Mouse (Mus musculus) limb, embryonic 11.5 days (tissue): ENCODE data around the gene Hivep2. TPM values are rescaled to one million over a fixed set of nuclear protein-coding genes. Genes with fewer than 3 reads are reported as not detected.

Experiments
- ATAC-seq: fragments of 200-750 bp; cut with Nextera tagmentation; 2 replicates; pipeline ENCODE4 v1.8.0; 2017; ENCODE audit warnings: low read depth; ENCODE audit not compliant: insufficient number of reproducible peaks, low FRiP score, low TSS enrichment
- DNase-seq: peaks from one replicate; pipeline ENCODE4 v3.0.0-alpha.2; 2015; ENCODE audit warnings: low spot score
- H3K27ac ChIP-seq: fragments of 300-500 bp; sonication (generic); replicated peaks from 2 replicates; pipeline ENCODE4 v1.5.1; 2014; ENCODE audit warnings: low read depth, mild to moderate bottlenecking, low read length
- H3K27me3 ChIP-seq: fragments of 300-500 bp; sonication (generic); 2 replicates; pipeline ENCODE4 v1.6.1; 2014; ENCODE audit warnings: mild to moderate bottlenecking, low read length, mixed read lengths; ENCODE audit not compliant: control insufficient read depth, insufficient read depth
- H3K36me3 ChIP-seq: fragments of 300-500 bp; sonication (generic); 2 replicates; pipeline ENCODE4 v1.6.1; 2014; ENCODE audit warnings: mild to moderate bottlenecking, low read length, moderate library complexity, mixed read lengths; ENCODE audit not compliant: control insufficient read depth, insufficient read depth
- H3K4me1 ChIP-seq: fragments of 300-500 bp; sonication (generic); 2 replicates; pipeline ENCODE4 v1.6.1; 2014; ENCODE audit warnings: low read length, mixed read lengths; ENCODE audit not compliant: control insufficient read depth, insufficient read depth
- H3K4me2 ChIP-seq: fragments of 300-500 bp; sonication (generic); 2 replicates; pipeline ENCODE4 v1.6.1; 2014; ENCODE audit warnings: low read depth, mild to moderate bottlenecking, moderate library complexity; ENCODE audit not compliant: severe bottlenecking
- H3K4me3 ChIP-seq: fragments of 300-500 bp; sonication (generic); 2 replicates; pipeline ENCODE4 v1.5.1; 2014; ENCODE audit warnings: low read depth, low read length
- H3K9ac ChIP-seq: fragments of 300-500 bp; sonication (generic); 2 replicates; pipeline ENCODE4 v1.6.1; 2014; ENCODE audit warnings: mild to moderate bottlenecking, low read length
- H3K9me3 ChIP-seq: fragments of 300-500 bp; sonication (generic); 2 replicates; pipeline ENCODE4 v1.6.1; 2016; ENCODE audit warnings: low read length; ENCODE audit not compliant: control insufficient read depth
- WGBS: fragments of 180-500 bp; shearing (Covaris S2); extraction: QIAGEN DNeasy Blood & Tissue Kit; methylation state at CpG from one replicate; pipeline ENCODE4 v1.1.7; 2014; 5-methylcytosine and 5-hydroxymethylcytosine counted together
- polyA plus RNA-seq: library from polyadenylated mRNA; unstranded; fragments of >200 nt; fragmentation: Nextera tagmentation; extraction: Ambion mirVana; gene quantifications from 2 replicates; pipeline ENCODE4 v1.2.1, GENCODE M21; 2014

Gene Hivep2
- polyA plus RNA-seq, 1 experiment from 2014 or later: 1.7 TPM

DNA sequence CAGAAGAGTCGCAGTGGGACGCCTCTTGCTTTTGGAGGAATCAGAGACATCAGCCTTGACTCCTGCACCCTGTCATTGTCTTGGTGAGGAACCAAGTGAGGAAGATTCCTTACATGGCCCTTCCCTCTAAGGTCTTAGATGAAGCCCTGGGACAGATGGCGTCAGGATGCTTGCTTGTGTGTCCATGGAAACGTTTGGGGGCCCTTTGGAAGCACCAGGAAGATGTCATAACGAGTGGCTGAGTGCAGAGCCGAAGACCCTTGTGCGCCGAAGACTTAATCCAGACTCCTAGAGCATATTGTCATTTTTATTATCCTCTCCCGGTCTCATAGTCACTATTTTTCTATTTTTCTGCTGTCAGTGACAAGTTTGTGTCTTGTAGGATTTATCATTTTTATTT lies 111.0 kb downstream of the Hivep2 start:
- Histone ChIP-seq H3K4me2 (no peak overlapping the region), H3K9ac (no peak overlapping the region), H3K36me3 (no peaks in the 10 kb centered on the region), H3K27ac (no peak overlapping the region), H3K4me3 (no peak overlapping the region), H3K4me1 (no peaks in the 10 kb centered on the region), H3K9me3 (no peaks in the 10 kb centered on the region), H3K27me3 (no peaks in the 10 kb centered on the region)
- 79% methylated on average over 9 of the region's 9 CpGs for WGBS
- DNase-seq (no peak), ATAC-seq (no peak)

DNA sequence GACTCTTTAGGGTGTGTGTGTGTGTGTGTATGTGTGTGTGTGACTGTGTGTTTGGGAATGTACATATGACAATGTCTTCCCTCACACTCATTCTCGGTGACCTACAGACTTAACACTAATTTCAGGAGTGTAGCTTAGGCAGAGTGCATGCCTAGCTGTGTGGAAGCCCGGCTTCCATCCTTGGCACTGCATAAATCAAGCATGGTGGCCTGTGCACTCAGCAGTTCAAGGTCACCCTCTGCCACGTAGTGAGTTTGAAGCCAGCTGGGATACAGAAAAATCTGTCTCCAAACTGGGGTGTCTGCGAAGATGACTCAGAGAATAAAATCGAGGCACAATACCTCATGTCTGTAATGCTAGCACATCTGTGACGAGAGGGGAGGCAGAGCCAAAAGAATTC lies 115.0 kb downstream of the Hivep2 start:
- 76% methylated on average over 6 of the region's 6 CpGs for WGBS
- Histone ChIP-seq H3K9ac (no peak overlapping the region), H3K4me3 (no peak overlapping the region), H3K27me3 (no peaks in the 10 kb centered on the region), H3K4me2 (no peak overlapping the region), H3K27ac (no peak overlapping the region), H3K4me1 (no peaks in the 10 kb centered on the region), H3K9me3 (no peaks in the 10 kb centered on the region), H3K36me3 (no peaks in the 10 kb centered on the region)
- ATAC-seq (no peak), DNase-seq (no peak)

DNA sequence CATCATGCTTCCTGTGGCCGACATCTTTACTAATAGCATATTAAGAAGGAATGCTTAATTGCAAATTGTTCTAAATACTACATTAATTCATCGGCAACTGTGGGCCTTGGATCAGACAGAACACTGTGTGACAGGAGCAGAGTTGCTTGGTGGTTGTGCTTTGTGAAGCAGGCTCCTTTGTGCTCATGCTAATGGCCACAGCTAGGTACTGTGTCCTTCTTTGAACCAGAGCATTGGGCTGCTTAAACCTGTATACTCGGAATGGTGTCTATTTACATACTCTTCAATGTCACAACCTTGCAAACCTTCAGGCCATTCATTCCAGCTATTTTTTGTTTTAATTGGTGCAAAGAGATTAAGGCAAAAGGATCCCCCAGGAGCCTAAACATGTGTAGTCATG lies 115.9 kb downstream of the Hivep2 start:
- WGBS: 81% methylated on average over 3 of the region's 3 CpGs
- no peaks in the 10 kb centered on the region for H3K36me3 ChIP-seq
- H3K4me1 ChIP-seq: no peaks in the 10 kb centered on the region
- H3K4me2 ChIP-seq: no peak overlapping the region
- DNase-seq (no peak), ATAC-seq (no peak)
- H3K4me3 ChIP-seq: no peak overlapping the region
- H3K9ac ChIP-seq: no peak overlapping the region
- no peaks in the 10 kb centered on the region for H3K27me3 ChIP-seq
- no peaks in the 10 kb centered on the region for H3K9me3 ChIP-seq
- no peak overlapping the region for H3K27ac ChIP-seq

DNA sequence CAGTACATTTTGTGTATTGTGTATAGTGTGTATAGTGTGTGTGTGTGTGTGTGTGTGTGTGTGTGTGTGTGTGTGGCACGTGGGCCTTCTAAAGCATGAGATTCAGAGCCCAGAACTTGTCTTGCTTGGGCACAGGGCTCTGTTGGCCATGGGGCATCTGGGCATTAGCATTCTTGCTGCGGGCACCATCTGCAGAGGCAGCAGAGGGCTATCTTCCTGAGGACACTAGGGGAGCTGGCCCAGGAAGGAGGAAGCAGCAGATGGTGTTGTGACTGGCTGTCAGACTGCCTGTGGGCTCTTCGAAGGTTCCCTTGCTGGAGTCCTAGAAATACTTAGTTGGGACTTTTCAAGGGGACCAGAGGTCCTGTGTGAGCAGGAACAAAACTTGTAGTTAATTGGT lies 116.4 kb downstream of the Hivep2 start:
- no peak overlapping the region for H3K4me2 ChIP-seq
- no peak overlapping the region for H3K9ac ChIP-seq
- no peak overlapping the region for H3K4me3 ChIP-seq
- H3K36me3 ChIP-seq: no peaks in the 10 kb centered on the region
- DNase-seq (no peak), ATAC-seq (no peak)
- no peaks in the 10 kb centered on the region for H3K9me3 ChIP-seq
- no peaks in the 10 kb centered on the region for H3K27me3 ChIP-seq
- 72% methylated on average over 3 of the region's 3 CpGs for WGBS
- no peaks in the 10 kb centered on the region for H3K4me1 ChIP-seq
- H3K27ac ChIP-seq: no peak overlapping the region

DNA sequence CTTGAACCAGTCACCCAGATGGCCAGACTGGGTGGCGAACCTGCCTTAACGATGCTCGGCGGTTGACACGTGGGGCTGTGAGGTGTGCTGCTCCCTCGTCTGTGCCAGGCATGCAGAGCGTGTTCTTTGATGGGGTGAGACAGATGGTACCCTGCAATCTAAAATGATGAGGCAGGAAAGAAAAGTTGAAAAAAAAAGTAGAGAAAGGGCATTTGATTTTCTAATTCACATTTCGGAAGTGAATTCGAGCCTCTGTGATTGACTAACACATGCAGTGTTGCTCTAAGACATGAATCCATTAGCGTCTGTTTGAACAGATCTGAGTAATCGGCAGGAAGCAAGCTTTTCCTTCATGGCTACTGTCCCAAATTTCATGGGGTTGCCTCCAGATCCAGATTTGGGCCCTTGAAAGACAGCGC lies 119.4 kb downstream of the Hivep2 start:
- DNase-seq (no peak), ATAC-seq (no peak)
- H3K9ac ChIP-seq: no peak overlapping the region
- WGBS: 82% methylated on average over 12 of the region's 12 CpGs
- H3K9me3 ChIP-seq: no peaks in the 10 kb centered on the region
- H3K4me3 ChIP-seq: no peak overlapping the region
- no peaks in the 10 kb centered on the region for H3K4me1 ChIP-seq
- no peaks in the 10 kb centered on the region for H3K36me3 ChIP-seq
- H3K4me2 ChIP-seq: no peak overlapping the region
- no peak overlapping the region for H3K27ac ChIP-seq
- H3K27me3 ChIP-seq: no peaks in the 10 kb centered on the region

DNA sequence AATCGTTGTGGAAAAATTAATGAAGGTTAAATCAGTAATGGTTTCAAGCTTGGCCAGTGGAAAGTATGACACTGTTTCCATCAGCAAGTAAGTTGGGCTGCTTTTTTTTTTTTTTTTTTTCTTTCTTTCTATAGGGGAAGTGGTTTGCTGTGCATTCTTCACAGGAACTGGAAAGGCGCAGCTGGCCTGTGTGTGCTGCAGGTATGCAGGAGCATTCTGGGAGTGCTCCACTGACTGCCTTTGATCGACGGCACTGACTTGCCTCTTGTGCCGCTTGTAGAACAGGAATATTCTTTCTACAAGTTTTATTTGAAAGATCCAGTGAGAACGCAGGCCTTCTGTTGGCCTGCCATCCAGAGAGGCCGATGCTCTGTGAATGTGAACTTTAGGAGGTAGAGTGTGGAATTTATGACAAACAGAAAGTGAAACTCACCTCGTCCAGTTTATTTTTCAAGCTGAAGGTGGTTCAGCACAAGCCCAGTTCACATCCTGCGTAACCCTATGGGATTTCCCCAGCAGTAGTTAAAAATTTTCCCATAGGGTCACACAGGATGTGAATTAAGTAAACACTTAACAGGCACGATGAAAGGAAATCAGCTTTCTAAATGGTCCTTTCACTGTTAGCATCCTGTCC lies 120.1 kb downstream of the Hivep2 start:
- Histone ChIP-seq H3K4me3 (no peak overlapping the region), H3K27me3 (no peaks in the 10 kb centered on the region), H3K9me3 (no peaks in the 10 kb centered on the region), H3K4me1 (no peaks in the 10 kb centered on the region), H3K4me2 (no peak overlapping the region), H3K9ac (no peak overlapping the region), H3K36me3 (no peaks in the 10 kb centered on the region), H3K27ac (no peak overlapping the region)
- WGBS: 73% methylated on average over 10 of the region's 10 CpGs
- DNase-seq (no peak), ATAC-seq (no peak)

DNA sequence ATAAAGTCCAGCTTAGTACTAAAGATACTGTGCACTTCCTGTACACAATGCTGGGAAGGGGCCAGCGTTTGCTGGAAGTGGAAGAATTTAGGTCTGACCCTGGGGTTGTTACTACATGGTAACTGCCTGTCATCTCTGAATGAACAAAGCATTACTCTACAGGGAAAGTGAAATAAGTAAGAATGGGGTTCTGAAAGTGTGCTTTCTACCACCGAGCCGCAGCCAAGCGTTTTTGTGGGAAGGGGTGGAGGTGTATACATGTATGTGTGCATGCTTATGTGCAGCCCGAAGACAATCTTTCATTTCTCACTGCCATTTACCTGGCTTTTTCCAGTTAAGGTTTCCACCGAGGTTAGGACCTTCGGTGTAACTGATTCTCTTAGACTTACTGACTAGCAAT lies 121.4 kb downstream of the Hivep2 start:
- no peak overlapping the region for H3K9ac ChIP-seq
- no peaks in the 10 kb centered on the region for H3K9me3 ChIP-seq
- no peak for ATAC-seq
- H3K27me3 ChIP-seq: no peaks in the 10 kb centered on the region
- H3K4me2 ChIP-seq: no peak overlapping the region
- no peak for DNase-seq
- 83% methylated on average over 7 of the region's 7 CpGs for WGBS
- H3K4me3 ChIP-seq: no peak overlapping the region
- no peaks in the 10 kb centered on the region for H3K36me3 ChIP-seq
- H3K27ac ChIP-seq: no peak overlapping the region
- H3K4me1 ChIP-seq: no peaks in the 10 kb centered on the region

DNA sequence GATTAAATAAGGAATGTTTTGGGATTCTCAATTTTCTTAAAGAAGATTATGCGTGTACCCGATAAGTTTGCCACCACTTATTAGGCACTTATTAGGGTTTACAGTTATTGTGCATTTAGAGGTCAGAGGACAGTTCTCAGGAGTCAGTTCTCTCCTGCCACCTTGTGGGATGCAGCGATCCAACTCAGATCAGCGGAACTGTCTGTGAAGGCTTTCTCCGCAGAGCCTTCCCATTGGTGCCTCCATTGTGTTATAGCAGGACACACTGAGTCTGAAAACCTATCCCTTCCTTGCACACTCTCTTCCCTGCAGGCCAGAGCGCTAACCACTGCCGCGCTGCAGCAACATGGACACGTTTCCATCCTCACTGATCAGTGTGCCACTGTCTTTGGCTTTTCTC lies 123.6 kb downstream of the Hivep2 start:
- WGBS: 49% methylated on average over 9 of the region's 9 CpGs
- Histone ChIP-seq H3K27me3 (no peaks in the 10 kb centered on the region), H3K9me3 (no peaks in the 10 kb centered on the region), H3K9ac (no peak overlapping the region), H3K4me1 (no peaks in the 10 kb centered on the region), H3K36me3 (no peaks in the 10 kb centered on the region), H3K27ac (no peak overlapping the region), H3K4me2 (no peak overlapping the region), H3K4me3 (no peak overlapping the region)
- no peak for ATAC-seq
- DNase-seq: no peak

DNA sequence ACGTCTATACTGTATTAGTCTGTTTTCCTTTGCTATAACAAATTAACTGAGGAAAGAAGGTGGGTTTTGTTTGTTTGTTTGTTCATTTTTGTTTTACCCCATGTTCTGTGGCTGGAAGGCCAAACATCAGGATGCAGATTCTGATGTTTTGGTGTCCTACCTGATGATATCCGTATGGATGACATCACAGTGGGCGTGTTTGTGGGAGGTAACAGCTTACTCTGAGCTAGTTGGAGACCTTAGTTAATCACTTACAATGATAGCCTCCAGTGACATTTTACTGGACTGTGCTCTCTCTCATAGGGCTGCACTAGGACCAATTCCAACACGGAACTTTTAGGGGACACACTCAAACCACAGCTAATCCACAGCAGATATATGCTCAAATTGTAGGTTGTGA lies 128.2 kb downstream of the Hivep2 start:
- WGBS: 86% methylated on average over 4 of the region's 4 CpGs
- Histone ChIP-seq H3K36me3 (no peaks in the 10 kb centered on the region), H3K9me3 (no peaks in the 10 kb centered on the region), H3K9ac (no peak overlapping the region), H3K4me3 (no peak overlapping the region), H3K4me2 (no peak overlapping the region), H3K27me3 (no peaks in the 10 kb centered on the region), H3K27ac (no peak overlapping the region), H3K4me1 (no peaks in the 10 kb centered on the region)
- ATAC-seq (no peak), DNase-seq (no peak)
